Mouse (Mus musculus): ENCODE data around the gene Ppp1r9b.

DNA sequence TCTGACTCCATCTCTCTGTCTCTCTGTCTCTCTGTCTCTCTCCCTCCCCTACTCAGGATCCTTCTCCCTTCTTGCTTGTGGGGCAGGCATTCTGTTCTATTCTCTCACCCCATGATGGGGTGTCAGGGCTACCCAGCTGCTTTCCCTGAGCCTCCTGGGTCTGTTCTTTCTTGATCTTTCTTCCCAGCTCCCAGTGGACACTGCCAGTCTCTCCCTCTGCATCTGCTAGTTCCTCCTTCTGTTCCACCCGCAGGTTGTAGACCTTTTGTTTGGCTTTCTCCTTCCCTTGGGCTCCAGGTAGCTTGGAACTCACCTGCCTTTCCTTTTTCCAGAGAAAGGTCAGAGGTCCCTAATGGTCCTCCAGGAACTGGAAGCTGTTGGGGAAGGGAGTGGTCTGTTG, 20.6 kb downstream of the Ppp1r9b start:
- TF ChIP-seq MYOG (IDR thresholded peaks at IDR 0.05; ENCODE audit: control insufficient read depth in 1 of 3, insufficient read depth in 1 of 3, insufficient read length in 2 of 3, low read depth in 2 of 3) (no peak), POLR2A (IDR thresholded peaks at IDR 0.05; ENCODE audit: insufficient read length, low read depth) (no peak), POLR2AphosphoS2 (IDR thresholded peaks at IDR 0.05; ENCODE audit: insufficient read length, low read depth) (no peak), MAX (IDR thresholded peaks at IDR 0.05; ENCODE audit: low read depth) (no peak), TCF3 (IDR thresholded peaks at IDR 0.05; ENCODE audit: insufficient read length, low read depth) (no peak), CEBPB (IDR thresholded peaks at IDR 0.05; ENCODE audit: insufficient read depth, poor library complexity, severe bottlenecking) (no peak), MYOD1 (IDR thresholded peaks at IDR 0.05; ENCODE audit: control insufficient read depth in 1 of 3, insufficient read length in 2 of 3, low read depth in 2 of 3) (no peak), REST (IDR thresholded peaks at IDR 0.05; ENCODE audit: insufficient read depth, insufficient read length) (no peak), USF1 (IDR thresholded peaks at IDR 0.05; ENCODE audit: low read depth) (no peak), E2F4 (IDR thresholded peaks at IDR 0.05; ENCODE audit: insufficient read depth) (no peak)
